Mouse (Mus musculus): ENCODE data around the gene Arl8b. TPM values are rescaled to one million over a fixed set of nuclear protein-coding genes. Genes with fewer than 3 reads are reported as not detected.

Arl8b gene
- polyA plus RNA-seq, 1 experiment from 2014 or later, result 109 TPM

GRCm38 (mm10) chr6:108827336-108827920, 44.5 kb downstream of the Arl8b start:
- no peak overlapping the region for H3K9ac ChIP-seq
- H3K4me3 ChIP-seq, result peak overlapping the region; percentile 73; the same call in 1 of the 2 replicates
- H3K4me1 ChIP-seq (replicated peaks), result peaks cover 18% of the 10 kb centered on the region
- WGBS, result 27% methylated on average over 5 of the region's 5 CpGs
- H3K36me3 ChIP-seq, result peaks cover 12% of the 10 kb centered on the region; the same call in 1 of the 2 replicates
- H3K27me3 ChIP-seq, result no peaks in the 10 kb centered on the region
- H3K4me2 ChIP-seq, result peak overlapping the region; percentile 80
- H3K27ac ChIP-seq (replicated peaks), result no peak overlapping the region
- H3K9me3 ChIP-seq, result no peaks in the 10 kb centered on the region
- ATAC-seq (ENCODE audit: low FRiP score, low read depth), result no peak

- peaks cover 18% of the 10 kb centered on the region for H3K4me1 ChIP-seq (replicated peaks)
- H3K4me2 ChIP-seq, result peak within 1 kb of the TSS; percentile 80
- peak; percentile 96 for ATAC-seq (ENCODE audit: low FRiP score, low read depth)
- H3K36me3 ChIP-seq, result peaks cover 4% of the 10 kb centered on the region; the same call in 1 of the 2 replicates
- H3K9ac ChIP-seq, result peak within 1 kb of the TSS; percentile 82
- no peaks in the 10 kb centered on the region for H3K27me3 ChIP-seq
- under 1% methylated on average over 65 of the region's 67 CpGs for WGBS
- H3K9me3 ChIP-seq, result no peaks in the 10 kb centered on the region
- peak within 1 kb of the TSS; percentile 77 for H3K27ac ChIP-seq (replicated peaks)
- peak within 1 kb of the TSS; percentile 73 for H3K4me3 ChIP-seq
Measured at GRCm38 (mm10) chr6:108828234-108828868, 45.5 kb downstream of the Arl8b start, which contains the start of gene Edem1. Gene Edem1, plus strand, starts transcription at chr6:108828641.

GRCm38 (mm10) chr6:108828872-108829271, 46.0 kb downstream of the Arl8b start:
- Histone ChIP-seq H3K4me1 (replicated peaks) (peaks cover 18% of the 10 kb centered on the region), H3K9ac (peak overlapping the region; percentile 82), H3K27ac (replicated peaks) (peak overlapping the region; percentile 77), H3K4me2 (peak overlapping the region; percentile 80), H3K27me3 (no peaks in the 10 kb centered on the region), H3K4me3 (peak overlapping the region; percentile 73), H3K36me3 (no peaks in the 10 kb centered on the region; the same call in 1 of the 2 replicates), H3K9me3 (no peaks in the 10 kb centered on the region)
- ATAC-seq (ENCODE audit: low FRiP score, low read depth), result peak; percentile 63
- WGBS, result under 1% methylated on average over 40 of the region's 56 CpGs

- Histone ChIP-seq H3K4me2 (peak overlapping the region; percentile 80), H3K27ac (replicated peaks) (no peak overlapping the region), H3K9ac (peak overlapping the region; percentile 82), H3K9me3 (no peaks in the 10 kb centered on the region), H3K4me1 (replicated peaks) (peaks cover 18% of the 10 kb centered on the region), H3K27me3 (no peaks in the 10 kb centered on the region), H3K36me3 (no peaks in the 10 kb centered on the region), H3K4me3 (peak overlapping the region; percentile 73)
- 22% methylated on average over 22 of the region's 22 CpGs for WGBS
- no peak for ATAC-seq (ENCODE audit: low FRiP score, low read depth)
Measured at GRCm38 (mm10) chr6:108829386-108830370, 46.8 kb downstream of the Arl8b start.

- no peak overlapping the region for H3K9ac ChIP-seq
- no peaks in the 10 kb centered on the region for H3K9me3 ChIP-seq
- no peak overlapping the region for H3K4me2 ChIP-seq
- WGBS, result 88% methylated on average over 1 of the region's 1 CpGs
- peaks cover under 1% of the 10 kb centered on the region; the same call in 1 of the 2 replicates for H3K36me3 ChIP-seq
- no peak overlapping the region for H3K27ac ChIP-seq (replicated peaks)
- H3K4me3 ChIP-seq, result no peak overlapping the region
- ATAC-seq (ENCODE audit: low FRiP score, low read depth), result no peak
- H3K27me3 ChIP-seq, result no peaks in the 10 kb centered on the region
- H3K4me1 ChIP-seq (replicated peaks), result peaks cover 18% of the 10 kb centered on the region
Measured at GRCm38 (mm10) chr6:108832170-108832569, 49.3 kb downstream of the Arl8b start.

GRCm38 (mm10) chr6:108832989-108833388, 50.1 kb downstream of the Arl8b start:
- peaks cover 15% of the 10 kb centered on the region for H3K4me1 ChIP-seq (replicated peaks)
- H3K4me2 ChIP-seq, result no peak overlapping the region
- ATAC-seq (ENCODE audit: low FRiP score, low read depth), result no peak
- H3K9me3 ChIP-seq, result no peaks in the 10 kb centered on the region
- no peak overlapping the region for H3K9ac ChIP-seq
- H3K27me3 ChIP-seq, result no peaks in the 10 kb centered on the region
- H3K36me3 ChIP-seq, result peaks cover 3% of the 10 kb centered on the region; the same call in 1 of the 2 replicates
- no peak overlapping the region for H3K4me3 ChIP-seq
- WGBS, result 87% methylated on average over 6 of the region's 6 CpGs
- H3K27ac ChIP-seq (replicated peaks), result no peak overlapping the region

GRCm38 (mm10) chr6:108833963-108834697, 51.2 kb downstream of the Arl8b start:
- no peak overlapping the region for H3K4me2 ChIP-seq
- peaks cover 11% of the 10 kb centered on the region for H3K4me1 ChIP-seq (replicated peaks)
- H3K36me3 ChIP-seq, result peaks cover 3% of the 10 kb centered on the region; the same call in 1 of the 2 replicates
- WGBS, result 92% methylated on average over 8 of the region's 8 CpGs
- no peaks in the 10 kb centered on the region for H3K27me3 ChIP-seq
- H3K4me3 ChIP-seq, result no peak overlapping the region
- H3K27ac ChIP-seq (replicated peaks), result no peak overlapping the region
- ATAC-seq (ENCODE audit: low FRiP score, low read depth), result no peak
- no peaks in the 10 kb centered on the region for H3K9me3 ChIP-seq
- H3K9ac ChIP-seq, result no peak overlapping the region

GRCm38 (mm10) chr6:108835765-108836691, 53.1 kb downstream of the Arl8b start:
- Histone ChIP-seq H3K27me3 (no peaks in the 10 kb centered on the region), H3K4me2 (no peak overlapping the region), H3K9me3 (no peaks in the 10 kb centered on the region), H3K9ac (no peak overlapping the region), H3K4me3 (no peak overlapping the region), H3K27ac (replicated peaks) (no peak overlapping the region), H3K4me1 (replicated peaks) (no peaks in the 10 kb centered on the region), H3K36me3 (peaks cover 8% of the 10 kb centered on the region; the same call in 1 of the 2 replicates)
- 84% methylated on average over 16 of the region's 16 CpGs for WGBS
- no peak for ATAC-seq (ENCODE audit: low FRiP score, low read depth)

- Histone ChIP-seq H3K4me2 (no peak overlapping the region), H3K4me3 (no peak overlapping the region), H3K27ac (replicated peaks) (no peak overlapping the region), H3K4me1 (replicated peaks) (no peaks in the 10 kb centered on the region), H3K9ac (no peak overlapping the region), H3K27me3 (no peaks in the 10 kb centered on the region), H3K36me3 (peaks cover 8% of the 10 kb centered on the region; the same call in 1 of the 2 replicates), H3K9me3 (no peaks in the 10 kb centered on the region)
- no peak for ATAC-seq (ENCODE audit: low FRiP score, low read depth)
- WGBS, result 97% methylated on average over 4 of the region's 4 CpGs
Measured at GRCm38 (mm10) chr6:108837081-108837480, 54.2 kb downstream of the Arl8b start.

- H3K9ac ChIP-seq, result no peak overlapping the region
- H3K4me2 ChIP-seq, result no peak overlapping the region
- no peak overlapping the region for H3K27ac ChIP-seq (replicated peaks)
- H3K27me3 ChIP-seq, result no peaks in the 10 kb centered on the region
- WGBS, result 93% methylated on average over 4 of the region's 4 CpGs
- ATAC-seq (ENCODE audit: low FRiP score, low read depth), result no peak
- H3K36me3 ChIP-seq, result peaks cover 8% of the 10 kb centered on the region; the same call in 1 of the 2 replicates
- no peaks in the 10 kb centered on the region for H3K9me3 ChIP-seq
- H3K4me1 ChIP-seq (replicated peaks), result no peaks in the 10 kb centered on the region
- H3K4me3 ChIP-seq, result no peak overlapping the region
Measured at GRCm38 (mm10) chr6:108837958-108838357, 55.1 kb downstream of the Arl8b start.
